Mouse (Mus musculus): Measurements from ENCODE around the gene Myo18a. TPM values are rescaled to one million over a fixed set of nuclear protein-coding genes. Genes with fewer than 3 reads are reported as not detected.

The Myo18a gene
- polyA plus RNA-seq, 1 experiment from 2014 or later, result 45.4 TPM

GRCm38 (mm10) chr11:77885246-77885575 is 122.2 kb downstream of the Myo18a start:
- 20% methylated on average over 8 of the region's 8 CpGs for WGBS
- Histone ChIP-seq H3K4me1 (replicated peaks) (peaks cover 74% of the 10 kb centered on the region), H3K27ac (peak overlapping the region; percentile 91), H3K4me2 (no peak overlapping the region; the same call in 1 of the 2 replicates), H3K9me3 (no peaks in the 10 kb centered on the region), H3K27me3 (peaks cover 30% of the 10 kb centered on the region), H3K36me3 (no peaks in the 10 kb centered on the region), H3K9ac (peak overlapping the region; percentile 1; the same call in 1 of the 2 replicates), H3K4me3 (no peak overlapping the region)
- ATAC-seq (ENCODE audit: low FRiP score), result no peak

GRCm38 (mm10) chr11:77887373-77887960 is 124.4 kb downstream of the Myo18a start:
- Histone ChIP-seq H3K27ac (peak overlapping the region; percentile 91), H3K4me1 (replicated peaks) (peaks cover 74% of the 10 kb centered on the region), H3K27me3 (peaks cover 16% of the 10 kb centered on the region), H3K9me3 (no peaks in the 10 kb centered on the region), H3K36me3 (no peaks in the 10 kb centered on the region), H3K4me2 (peak overlapping the region; percentile 29), H3K9ac (peak overlapping the region; percentile 40), H3K4me3 (no peak overlapping the region)
- peak; percentile 81 for ATAC-seq (ENCODE audit: low FRiP score)
- WGBS, result 18% methylated on average over 17 of the region's 17 CpGs

- Histone ChIP-seq H3K36me3 (no peaks in the 10 kb centered on the region), H3K27me3 (peaks cover 6% of the 10 kb centered on the region; the same call in 1 of the 2 replicates), H3K4me3 (no peak overlapping the region), H3K4me2 (no peak overlapping the region), H3K4me1 (replicated peaks) (peaks cover 87% of the 10 kb centered on the region), H3K27ac (peak overlapping the region; percentile 91; the same call in 1 of the 2 replicates), H3K9ac (no peak overlapping the region), H3K9me3 (no peaks in the 10 kb centered on the region)
- no peak for ATAC-seq (ENCODE audit: low FRiP score)
- 90% methylated on average over 5 of the region's 5 CpGs for WGBS
Observed at GRCm38 (mm10) chr11:77888846-77889245, 125.8 kb downstream of the Myo18a start.

GRCm38 (mm10) chr11:77889484-77889883 is 126.4 kb downstream of the Myo18a start:
- Histone ChIP-seq H3K4me3 (no peak overlapping the region), H3K27ac (no peak overlapping the region), H3K9me3 (no peaks in the 10 kb centered on the region), H3K9ac (no peak overlapping the region), H3K4me1 (replicated peaks) (peaks cover 87% of the 10 kb centered on the region), H3K27me3 (0 out of 2 replicates have a peak, but pooled peaks cover 3% of the 10 kb centered on the region), H3K36me3 (no peaks in the 10 kb centered on the region), H3K4me2 (no peak overlapping the region)
- no peak for ATAC-seq (ENCODE audit: low FRiP score)
- WGBS, result 24% methylated on average over 1 of the region's 2 CpGs

GRCm38 (mm10) chr11:77890648-77891258 is 127.7 kb downstream of the Myo18a start:
- Histone ChIP-seq H3K27me3 (0 out of 2 replicates have a peak, but pooled peaks cover 3% of the 10 kb centered on the region), H3K4me1 (replicated peaks) (peaks cover 86% of the 10 kb centered on the region), H3K27ac (peak overlapping the region; percentile 31; the same call in 1 of the 2 replicates), H3K9me3 (no peaks in the 10 kb centered on the region), H3K4me2 (no peak overlapping the region), H3K9ac (peak overlapping the region; percentile 21; the same call in 1 of the 2 replicates), H3K4me3 (no peak overlapping the region), H3K36me3 (no peaks in the 10 kb centered on the region)
- ATAC-seq (ENCODE audit: low FRiP score), result no peak
- WGBS, result 60% methylated on average over 2 of the region's 2 CpGs

GRCm38 (mm10) chr11:77892883-77893282 is 129.8 kb downstream of the Myo18a start:
- no peak for ATAC-seq (ENCODE audit: low FRiP score)
- H3K36me3 ChIP-seq, result no peaks in the 10 kb centered on the region
- H3K4me3 ChIP-seq, result no peak overlapping the region

GRCm38 (mm10) chr11:77893283-77893682 is 130.2 kb downstream of the Myo18a start:
- no peaks in the 10 kb centered on the region for H3K36me3 ChIP-seq
- peak overlapping the region; percentile 51; the same call in 1 of the 2 replicates for H3K9ac ChIP-seq
- H3K4me2 ChIP-seq, result peak overlapping the region; percentile 34
- no peak for ATAC-seq (ENCODE audit: low FRiP score)
- peaks cover 3% of the 10 kb centered on the region; the same call in 1 of the 2 replicates for H3K27me3 ChIP-seq
- H3K4me3 ChIP-seq, result no peak overlapping the region
- peaks cover 85% of the 10 kb centered on the region for H3K4me1 ChIP-seq (replicated peaks)
- H3K27ac ChIP-seq, result peak overlapping the region; percentile 85
- H3K9me3 ChIP-seq, result no peaks in the 10 kb centered on the region
- WGBS, result 11% methylated on average over 6 of the region's 6 CpGs

More at GRCm38 (mm10) chr11:77892883-77893282, 129.8 kb downstream of the Myo18a start:
- no peaks in the 10 kb centered on the region for H3K9me3 ChIP-seq
- H3K4me2 ChIP-seq, result peak overlapping the region; percentile 34
- peaks cover 86% of the 10 kb centered on the region for H3K4me1 ChIP-seq (replicated peaks)
- 5% methylated on average over 5 of the region's 5 CpGs for WGBS
- H3K27me3 ChIP-seq, result 0 out of 2 replicates have a peak, but pooled peaks cover 3% of the 10 kb centered on the region
- H3K27ac ChIP-seq, result peak overlapping the region; percentile 85
- H3K9ac ChIP-seq, result 0 out of 2 replicates have a peak overlapping the region, but pooled peaks have one; percentile 51

GRCm38 (mm10) chr11:77893787-77894718 is 131.0 kb downstream of the Myo18a start, which contains the start of gene Pipox:
Gene Pipox, minus strand, starts transcription at chr11:77894096.
- peaks cover 11% of the 10 kb centered on the region for H3K27me3 ChIP-seq
- peaks cover 83% of the 10 kb centered on the region for H3K4me1 ChIP-seq (replicated peaks)
- H3K9ac ChIP-seq, result peak within 1 kb of the TSS; percentile 51; the same call in 1 of the 2 replicates
- peak within 1 kb of the TSS; percentile 85 for H3K27ac ChIP-seq
- ATAC-seq (ENCODE audit: low FRiP score), result peak; percentile 84
- no peaks in the 10 kb centered on the region for H3K9me3 ChIP-seq
- no peak within 1 kb of the TSS for H3K4me3 ChIP-seq
- H3K4me2 ChIP-seq, result peak within 1 kb of the TSS; percentile 34
- no peaks in the 10 kb centered on the region for H3K36me3 ChIP-seq
- 8% methylated on average over 11 of the region's 11 CpGs for WGBS

GRCm38 (mm10) chr11:77894967-77895366 is 131.9 kb downstream of the Myo18a start:
- Histone ChIP-seq H3K4me3 (no peak overlapping the region), H3K27me3 (peaks cover 18% of the 10 kb centered on the region), H3K36me3 (no peaks in the 10 kb centered on the region), H3K4me2 (no peak overlapping the region), H3K27ac (peak overlapping the region; percentile 85; the same call in 1 of the 2 replicates), H3K9me3 (no peaks in the 10 kb centered on the region), H3K4me1 (replicated peaks) (peaks cover 83% of the 10 kb centered on the region), H3K9ac (no peak overlapping the region)
- WGBS, result 76% methylated on average over 2 of the region's 2 CpGs
- ATAC-seq (ENCODE audit: low FRiP score), result no peak

GRCm38 (mm10) chr11:77896011-77896410 is 133.0 kb downstream of the Myo18a start:
- no peak for ATAC-seq (ENCODE audit: low FRiP score)
- 42% methylated on average over 9 of the region's 9 CpGs for WGBS
- H3K27ac ChIP-seq, result peak overlapping the region; percentile 85
- H3K4me3 ChIP-seq, result no peak overlapping the region
- H3K9ac ChIP-seq, result no peak overlapping the region; the same call in 1 of the 2 replicates
- peaks cover 23% of the 10 kb centered on the region for H3K27me3 ChIP-seq
- H3K4me2 ChIP-seq, result peak overlapping the region; percentile 41
- no peaks in the 10 kb centered on the region for H3K9me3 ChIP-seq
- peaks cover 76% of the 10 kb centered on the region for H3K4me1 ChIP-seq (replicated peaks)
- no peaks in the 10 kb centered on the region for H3K36me3 ChIP-seq

- peak overlapping the region; percentile 62 for H3K9ac ChIP-seq
- no peak for ATAC-seq (ENCODE audit: low FRiP score)
Observed at GRCm38 (mm10) chr11:77896480-77896819, 133.4 kb downstream of the Myo18a start.

More at GRCm38 (mm10) chr11:77896480-77896819, 133.4 kb downstream of the Myo18a start:
- Histone ChIP-seq H3K4me2 (peak overlapping the region; percentile 41), H3K4me1 (replicated peaks) (peaks cover 78% of the 10 kb centered on the region), H3K27me3 (peaks cover 24% of the 10 kb centered on the region), H3K9me3 (no peaks in the 10 kb centered on the region), H3K4me3 (no peak overlapping the region; the same call in 1 of the 2 replicates), H3K36me3 (no peaks in the 10 kb centered on the region), H3K27ac (peak overlapping the region; percentile 85)
- WGBS, result 21% methylated on average over 6 of the region's 6 CpGs
